Comparison of ENCODE assay signal across 8 mouse cellular contexts in the genomic region with DNA sequence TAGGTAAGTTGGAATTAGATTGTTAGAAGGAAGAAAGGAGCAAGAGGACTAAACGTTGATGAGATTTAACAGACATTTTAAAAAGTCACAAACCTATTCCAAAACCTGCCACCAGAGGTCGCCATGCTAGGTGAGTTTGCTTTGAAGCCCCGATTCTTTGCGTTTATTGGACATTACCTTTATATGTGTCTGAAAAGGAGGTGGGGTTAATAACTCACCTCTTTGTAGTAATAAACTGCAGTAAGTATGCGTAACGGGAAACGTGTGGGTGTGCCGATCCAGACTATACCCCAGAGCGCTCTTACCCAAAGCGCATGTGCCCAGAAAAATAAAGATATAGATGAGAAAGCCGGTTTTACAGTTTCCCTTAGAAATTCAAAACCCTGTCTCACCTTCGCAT. TPM values are rescaled to one million over a fixed set of nuclear protein-coding genes. Genes with fewer than 3 reads are reported as not detected.
DNase-seq lines count a peak whose midpoint lies in the region; ATAC-seq and TF ChIP-seq lines count a peak whose summit lies in the region.

No protein-coding gene starts in this region.

- H3K27me3 ChIP-seq in forebrain, postnatal 0 days (ENCODE audit: insufficient read depth, low read length): peaks cover 29% of the 10 kb centered on the region
- H3K27me3 ChIP-seq in kidney, embryonic 14.5 days (ENCODE audit: control insufficient read depth, insufficient read depth, low read length): peaks cover 25% of the 10 kb centered on the region
- H3K27me3 ChIP-seq in lung, embryonic 16.5 days (ENCODE audit: control insufficient read depth, insufficient read depth, low read depth, low read length): peaks cover 27% of the 10 kb centered on the region
- H3K27me3 ChIP-seq in stomach, embryonic 15.5 days (replicated peaks): peaks cover 20% of the 10 kb centered on the region

- TF ChIP-seq CTCF in layer of hippocampus, adult 2 months (conservative IDR thresholded peaks at IDR 0.05): peak; percentile 88
- TF ChIP-seq CTCF in forebrain, postnatal 0 days (IDR thresholded peaks at IDR 0.05; ENCODE audit: low read depth): peak; percentile 84

- no peak overlapping the region for H3K27ac ChIP-seq in layer of hippocampus, adult 2 months
- H3K27ac ChIP-seq in forebrain, postnatal 0 days (ENCODE audit: low read depth, low read length): no peak overlapping the region
- no peak overlapping the region for H3K27ac ChIP-seq in kidney, embryonic 14.5 days (ENCODE audit: low read depth, low read length)
- no peak overlapping the region for H3K27ac ChIP-seq in lung, embryonic 16.5 days (ENCODE audit: low read length)
- H3K27ac ChIP-seq in stomach, embryonic 15.5 days: no peak overlapping the region

- H3K9ac ChIP-seq in forebrain, postnatal 0 days: no peak overlapping the region
- H3K9ac ChIP-seq in kidney, embryonic 14.5 days (ENCODE audit: low read depth, low read length): no peak overlapping the region
- no peak overlapping the region for H3K9ac ChIP-seq in lung, embryonic 16.5 days (ENCODE audit: low read length)
- H3K9ac ChIP-seq in stomach, embryonic 15.5 days: no peak overlapping the region

- 2% methylated on average over 12 of the region's 12 CpGs for WGBS in forebrain, postnatal 0 days
- WGBS in kidney, embryonic 14.5 days: 3% methylated on average over 12 of the region's 12 CpGs
- 2% methylated on average over 12 of the region's 12 CpGs for WGBS in lung, embryonic 16.5 days
- 4% methylated on average over 12 of the region's 12 CpGs for WGBS in stomach, embryonic 15.5 days

- H3K4me2 ChIP-seq in forebrain, postnatal 0 days (ENCODE audit: low read depth): peak overlapping the region; percentile 32
- peak overlapping the region; percentile 44 for H3K4me2 ChIP-seq in kidney, embryonic 14.5 days (replicated peaks; ENCODE audit: low read depth, low read length)
- H3K4me2 ChIP-seq in lung, embryonic 16.5 days (ENCODE audit: low read depth, low read length): peak overlapping the region; percentile 54
- peak overlapping the region; percentile 56 for H3K4me2 ChIP-seq in stomach, embryonic 15.5 days

- peak; percentile 62 for ATAC-seq in forebrain, postnatal 0 days
- ATAC-seq in kidney, embryonic 14.5 days (ENCODE audit: low FRiP score, low TSS enrichment): peak; percentile 75
- ATAC-seq in lung, embryonic 16.5 days (ENCODE audit: low read depth): 0 out of 2 replicates have a peak, but pooled peaks have one; percentile 28
- no peak for ATAC-seq in stomach, embryonic 15.5 days (ENCODE audit: insufficient read depth, low FRiP score, low read depth)

- peak; percentile 8 to 55 for DNase-seq in layer of hippocampus, adult 2 months (ENCODE audit: low spot score in 2 of 2)
- no peak for DNase-seq in layer of hippocampus, adult 9-11 months
- peak; percentile 29 for DNase-seq in adrenal gland, postnatal 25 days
- peak; percentile 80 for DNase-seq in forebrain, postnatal 0 days
- no peak for DNase-seq in gastrocnemius, postnatal 4 days (ENCODE audit: low spot score in 2 of 2)

- H3K4me1 ChIP-seq in forebrain, postnatal 0 days (ENCODE audit: insufficient read depth): no peaks in the 10 kb centered on the region
- no peaks in the 10 kb centered on the region for H3K4me1 ChIP-seq in kidney, embryonic 14.5 days (ENCODE audit: control insufficient read depth, insufficient read depth, low read length)
- H3K4me1 ChIP-seq in lung, embryonic 16.5 days (replicated peaks; ENCODE audit: control insufficient read depth, insufficient read depth, low read length): peaks cover 3% of the 10 kb centered on the region; the same call in 1 of the 2 replicates
- H3K4me1 ChIP-seq in stomach, embryonic 15.5 days: peaks cover 6% of the 10 kb centered on the region; the same call in 1 of the 2 replicates

- H3K36me3 ChIP-seq in forebrain, postnatal 0 days (ENCODE audit: insufficient read depth): no peaks in the 10 kb centered on the region
- H3K36me3 ChIP-seq in kidney, embryonic 14.5 days (ENCODE audit: control insufficient read depth, insufficient read depth, low read length): no peaks in the 10 kb centered on the region
- H3K36me3 ChIP-seq in lung, embryonic 16.5 days (ENCODE audit: control insufficient read depth, insufficient read depth, low read length): no peaks in the 10 kb centered on the region
- no peaks in the 10 kb centered on the region for H3K36me3 ChIP-seq in stomach, embryonic 15.5 days

- no peaks in the 10 kb centered on the region for H3K9me3 ChIP-seq in forebrain, postnatal 0 days (ENCODE audit: low read length)
- no peaks in the 10 kb centered on the region for H3K9me3 ChIP-seq in kidney, embryonic 14.5 days (ENCODE audit: control insufficient read depth, low read length)
- no peaks in the 10 kb centered on the region for H3K9me3 ChIP-seq in lung, embryonic 16.5 days (ENCODE audit: control insufficient read depth, low read length)
- H3K9me3 ChIP-seq in stomach, embryonic 15.5 days: no peaks in the 10 kb centered on the region

- peak overlapping the region; percentile 34 for H3K4me3 ChIP-seq in layer of hippocampus, adult 2 months
- H3K4me3 ChIP-seq in forebrain, postnatal 0 days (ENCODE audit: low read depth, low read length): peak overlapping the region; percentile 23
- peak overlapping the region; percentile 32 for H3K4me3 ChIP-seq in kidney, embryonic 14.5 days (ENCODE audit: low read length)
- H3K4me3 ChIP-seq in lung, embryonic 16.5 days (ENCODE audit: low read length): peak overlapping the region; percentile 30
- H3K4me3 ChIP-seq in stomach, embryonic 15.5 days (replicated peaks): peak overlapping the region; percentile 31

RNA-seq across cellular contexts. Expression of a gene that starts 3.1 kb away (rescaled TPM):
- under 1 TPM; 0.20 to 0.41 TPM for total RNA-seq in layer of hippocampus, adult 2 months (2021)
- 8.6 and 11.0 TPM in 2 replicates for total RNA-seq in adrenal gland, postnatal 25 days (2021)
- 1.0 and 1.6 TPM in 2 replicates for total RNA-seq in forebrain, postnatal 0 days (2014; rRNA removed)
- polyA plus RNA-seq in forebrain, postnatal 0 days (2015; fragmentation: Nextera tagmentation; extraction: Ambion mirVana): 1.5 and 1.8 TPM in 2 replicates
- polyA plus RNA-seq in kidney, embryonic 14.5 days (2014; fragmentation: Nextera tagmentation; extraction: Ambion mirVana): 41.1 and 41.8 TPM in 2 replicates
- 0.13 and 0.19 TPM in 2 replicates for polyA plus RNA-seq in lung, embryonic 16.5 days (2015; fragmentation: Nextera tagmentation; extraction: Ambion mirVana)
- 0.15 and 1.5 TPM in 2 replicates for polyA plus RNA-seq in stomach, embryonic 15.5 days (2015; fragmentation: Nextera tagmentation; extraction: Ambion mirVana)
- under 1 TPM; 0.05 to 0.20 TPM for total RNA-seq in gastrocnemius, postnatal 4 days (2021)

Comparison
In these comparisons a context has a peak if more than half of its experiments do, and no peak if none do; other contexts are left out.
1. DNase-seq: peak in layer of hippocampus, adult 2 months (2 of 2), adrenal gland, postnatal 25 days (single experiment) and forebrain, postnatal 0 days (single experiment); none in layer of hippocampus, adult 9-11 months (single experiment) and gastrocnemius, postnatal 4 days (0 of 2).
2. Peak in every context shown above with its lines, with median percentiles within 50 percentile points of each other: H3K4me3 ChIP-seq and H3K4me2 ChIP-seq.